Mouse (Mus musculus) gastrocnemius, postnatal 36 days (tissue): Measurements from ENCODE around the gene Perp. TPM values are rescaled to one million over a fixed set of nuclear protein-coding genes. Genes with fewer than 3 reads are reported as not detected.

Experiments
- DNase-seq, 2 experiments: peaks; one replicate each; pipeline ENCODE4 v3.0.0; 2022
- intact Hi-C: fragments of 180-260 bp; cut with DNase I; formaldehyde crosslinking; loops from one replicate; pipeline ENCODE4 v1.15.1; 2025
- total RNA-seq, 2 experiments: library from RNA; stranded (reverse); gene quantifications; 2 replicates each; pipeline ENCODE4 v1.2.3; 2021

Gene Perp
- total RNA-seq, 2 experiments from 2014 or later = 1.3 to 1.6 TPM

GRCm38 (mm10) chr10:18860831-18861230, 16.0 kb downstream of the Perp start:
- DNase-seq = no peak

GRCm38 (mm10) chr10:18861418-18861817, 16.6 kb downstream of the Perp start:
- no peak for DNase-seq
- intact Hi-C loops = no loop called here

More at GRCm38 (mm10) chr10:18860831-18861230, 16.0 kb downstream of the Perp start:
- intact Hi-C loops = no loop called here

- DNase-seq = no peak
- intact Hi-C loops = no loop called here
These were observed 18.5 kb downstream of the Perp start for GRCm38 (mm10) chr10:18863332-18863731.

- no peak for DNase-seq
- intact Hi-C loops = no loop called here
These were observed 19.9 kb downstream of the Perp start for GRCm38 (mm10) chr10:18864753-18865152.

GRCm38 (mm10) chr10:18870990-18871389, 26.2 kb downstream of the Perp start:
- no peak for DNase-seq
- intact Hi-C loops = no loop called here

GRCm38 (mm10) chr10:18876211-18876610, 31.4 kb downstream of the Perp start:
- DNase-seq = no peak
- intact Hi-C loops = no loop called here

- no peak for DNase-seq
- intact Hi-C loops = no loop called here
These were observed 33.3 kb downstream of the Perp start for GRCm38 (mm10) chr10:18878111-18878510.

GRCm38 (mm10) chr10:18879160-18879559, 34.3 kb downstream of the Perp start:
- DNase-seq = no peak
- intact Hi-C loops = no loop called here

GRCm38 (mm10) chr10:18879690-18880089, 34.9 kb downstream of the Perp start:
- DNase-seq = no peak
- intact Hi-C loops = no loop called here

GRCm38 (mm10) chr10:18882190-18882589, 37.4 kb downstream of the Perp start:
- DNase-seq = no peak
- intact Hi-C loops = no loop called here

- DNase-seq = peak; percentile 7 to 33
- intact Hi-C loops = no loop called here
These were observed 42.3 kb downstream of the Perp start for GRCm38 (mm10) chr10:18886918-18887625.

- intact Hi-C loops = no loop called here
- DNase-seq = no peak
These were observed 43.9 kb downstream of the Perp start for GRCm38 (mm10) chr10:18888751-18889150.

GRCm38 (mm10) chr10:18889255-18889654, 44.4 kb downstream of the Perp start:
- intact Hi-C loops = no loop called here
- DNase-seq = no peak

- intact Hi-C loops = no loop called here
These were observed 46.3 kb downstream of the Perp start for GRCm38 (mm10) chr10:18891110-18891509.

GRCm38 (mm10) chr10:18892102-18892501, 47.3 kb downstream of the Perp start:
- DNase-seq = no peak
- intact Hi-C loops = no loop called here

More at GRCm38 (mm10) chr10:18891110-18891509, 46.3 kb downstream of the Perp start:
- DNase-seq = no peak

- intact Hi-C loops = no loop called here
- DNase-seq = no peak
These were observed 49.7 kb downstream of the Perp start for GRCm38 (mm10) chr10:18894259-18895166.

GRCm38 (mm10) chr10:18904108-18904507, 59.3 kb downstream of the Perp start:
- intact Hi-C loops = loop anchor here (2.0 kb wide), 2 partner anchors 67 to 341 kb away; no protein-coding TSS in a partner anchor

More at GRCm38 (mm10) chr10:18904108-18904507, 59.3 kb downstream of the Perp start:
- DNase-seq = peak in 1 of 2 experiments; percentile 6
